Mouse (Mus musculus) embryonic facial prominence, embryonic 13.5 days (tissue): ENCODE results near the gene 4833427G06Rik. TPM values are rescaled to one million over a fixed set of nuclear protein-coding genes. Genes with fewer than 3 reads are reported as not detected.
"Not testable (repeated sequence)": the region's sequence is repeated elsewhere in the genome, so short reads cannot be mapped to it uniquely, and the experiment has no call there.

Experiments
- ATAC-seq: fragments of 200-750 bp; cut with Nextera tagmentation; 2 replicates; pipeline ENCODE4 v1.8.0; 2017; ENCODE audit warnings: low read depth; ENCODE audit not compliant: insufficient number of reproducible peaks, insufficient read depth, low FRiP score, low TSS enrichment
- H3K27ac ChIP-seq: fragments of 300-500 bp; sonication (generic); 2 replicates; pipeline ENCODE4 v1.5.1; 2015; ENCODE audit warnings: moderate library complexity, mild to moderate bottlenecking, inconsistent platforms
- H3K27me3 ChIP-seq: fragments of 300-500 bp; sonication (generic); 2 replicates; pipeline ENCODE4 v1.6.1; 2015; ENCODE audit warnings: mild to moderate bottlenecking, inconsistent platforms
- H3K36me3 ChIP-seq: fragments of 300-500 bp; sonication (generic); 2 replicates; pipeline ENCODE4 v1.6.1; 2015; ENCODE audit warnings: mild to moderate bottlenecking, inconsistent platforms
- H3K4me1 ChIP-seq: fragments of 300-500 bp; sonication (generic); 2 replicates; pipeline ENCODE4 v1.6.1; 2015; ENCODE audit warnings: inconsistent platforms
- H3K4me2 ChIP-seq: fragments of 300-500 bp; sonication (generic); 2 replicates; pipeline ENCODE4 v1.6.1; 2015; ENCODE audit warnings: moderate library complexity, mild to moderate bottlenecking, inconsistent platforms
- H3K4me3 ChIP-seq: fragments of 300-500 bp; sonication (generic); 2 replicates; pipeline ENCODE4 v1.5.1; 2015; ENCODE audit warnings: mild to moderate bottlenecking, inconsistent platforms
- H3K9ac ChIP-seq: fragments of 300-500 bp; sonication (generic); 2 replicates; pipeline ENCODE4 v1.6.1; 2015; ENCODE audit warnings: mild to moderate bottlenecking, inconsistent platforms
- H3K9me3 ChIP-seq: fragments of 300-500 bp; sonication (generic); 2 replicates; pipeline ENCODE4 v1.6.1; 2016; ENCODE audit warnings: inconsistent platforms
- WGBS: fragments of 180-500 bp; shearing (Covaris S2); methylation state at CpG from one replicate; pipeline ENCODE4 v1.1.7; 2015; ENCODE audit warnings: mixed read lengths; 5-methylcytosine and 5-hydroxymethylcytosine counted together
- polyA plus RNA-seq: library from polyadenylated mRNA; unstranded; fragments of >200 nt; fragmentation: Nextera tagmentation; extraction: Ambion mirVana; gene quantifications from 2 replicates; pipeline ENCODE4 v1.2.1, GENCODE M21; 2015

4833427G06Rik gene
- polyA plus RNA-seq: not detected in 2 replicates

DNA sequence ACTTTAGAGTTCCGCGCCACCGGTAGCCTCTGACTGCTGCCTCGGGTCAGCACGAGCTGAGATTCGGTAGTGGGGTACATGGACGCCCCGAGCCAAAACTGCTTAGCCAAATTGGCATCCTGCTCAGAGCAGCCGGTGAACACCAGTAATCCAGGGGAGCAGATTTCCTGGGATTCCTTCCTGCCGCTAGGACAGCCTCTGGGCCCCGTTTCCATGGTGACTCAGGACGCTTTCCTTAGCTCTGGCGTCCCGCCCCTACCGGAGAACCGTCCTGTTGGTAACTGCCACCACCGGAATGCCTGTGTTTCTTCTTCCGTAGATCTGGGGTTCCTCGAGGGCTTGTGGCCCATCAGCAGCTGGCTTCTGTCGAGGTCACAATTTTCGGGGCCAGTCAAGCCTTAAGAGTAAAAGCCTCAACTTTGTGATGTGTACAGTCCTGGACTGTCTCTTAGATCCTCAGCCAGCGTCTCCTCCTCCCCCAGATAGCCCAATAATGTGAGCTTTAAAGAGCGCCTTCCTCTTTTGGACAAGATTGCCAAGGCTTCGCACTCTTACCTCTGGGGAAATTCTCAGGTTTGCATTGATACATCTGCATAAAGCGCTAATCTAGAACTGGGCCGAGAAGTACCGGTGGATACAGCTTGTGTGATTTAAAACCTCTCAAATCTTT, at the start of gene 4833427G06Rik:
TSS of gene 4833427G06Rik (minus strand) at position 323 of the 670 bp plus-strand sequence.
- H3K4me2 ChIP-seq: peak within 1 kb of the TSS; percentile 100
- no peaks in the 10 kb centered on the region for H3K9me3 ChIP-seq
- peak within 1 kb of the TSS; percentile 62 for H3K4me3 ChIP-seq
- H3K27ac ChIP-seq: no peak within 1 kb of the TSS
- ATAC-seq: 0 out of 2 replicates have a peak, but pooled peaks have one; percentile 43
- H3K36me3 ChIP-seq: no peaks in the 10 kb centered on the region
- H3K4me1 ChIP-seq: peaks cover 13% of the 10 kb centered on the region
- H3K9ac ChIP-seq: 0 out of 2 replicates have a peak within 1 kb of the TSS, but pooled peaks have one; percentile 52
- WGBS: 7% methylated on average over 27 of the region's 27 CpGs
- H3K27me3 ChIP-seq: peaks cover 30% of the 10 kb centered on the region

DNA sequence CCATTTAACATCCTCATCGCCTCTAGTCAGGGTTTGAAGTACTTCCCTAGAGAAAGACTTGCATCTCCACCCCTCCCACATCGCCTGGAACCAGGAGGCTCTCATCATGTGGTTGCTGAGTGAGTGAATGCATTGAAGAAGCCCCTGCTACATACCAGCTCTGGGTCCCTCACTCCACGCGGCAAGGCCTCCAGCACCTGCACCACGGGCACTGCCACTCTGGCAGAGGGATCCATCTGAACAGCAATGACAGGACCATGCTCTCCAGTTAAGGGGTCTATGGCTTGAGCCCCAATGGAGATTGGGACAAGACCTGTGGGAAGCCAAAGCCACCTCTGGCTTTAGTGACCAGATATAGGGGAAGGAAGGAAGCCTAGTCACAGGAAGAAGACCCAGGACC, 45.4 kb upstream of the 4833427G06Rik start:
- no peak overlapping the region for H3K27ac ChIP-seq
- 78% methylated on average over 5 of the region's 5 CpGs for WGBS

DNA sequence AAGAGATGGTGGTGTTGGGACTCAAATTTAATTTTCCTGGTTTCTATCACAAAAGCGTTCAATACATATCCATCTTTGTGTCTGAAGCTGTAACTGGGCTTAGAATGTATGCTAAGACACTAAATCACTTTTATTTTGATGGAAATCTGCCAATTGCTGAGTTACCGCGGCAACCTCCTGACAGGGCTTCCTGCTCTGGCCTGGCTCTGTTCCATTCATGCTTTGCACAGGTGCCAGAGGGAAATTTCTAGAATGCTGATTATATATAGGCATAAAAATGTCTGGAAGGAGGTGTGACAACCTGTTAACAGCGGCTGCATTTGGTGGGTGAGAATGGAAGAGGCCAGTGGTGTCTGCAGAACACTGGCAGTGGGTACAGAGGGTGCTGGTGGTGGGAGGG, 44.6 kb upstream of the 4833427G06Rik start:
- ATAC-seq: no peak
- no peaks in the 10 kb centered on the region for H3K9me3 ChIP-seq
- no peak overlapping the region for H3K9ac ChIP-seq
- H3K4me3 ChIP-seq: no peak overlapping the region
- no peaks in the 10 kb centered on the region for H3K36me3 ChIP-seq
- peaks cover 22% of the 10 kb centered on the region for H3K4me1 ChIP-seq
- H3K27ac ChIP-seq: no peak overlapping the region
- WGBS: 55% methylated on average over 4 of the region's 4 CpGs
- no peak overlapping the region for H3K4me2 ChIP-seq
- peaks cover 9% of the 10 kb centered on the region; the same call in 1 of the 2 replicates for H3K27me3 ChIP-seq

More for the DNA sequence above, 45.4 kb upstream of the 4833427G06Rik start:
- Histone ChIP-seq H3K4me1 (peaks cover 22% of the 10 kb centered on the region), H3K27me3 (peaks cover 14% of the 10 kb centered on the region; the same call in 1 of the 2 replicates), H3K9me3 (no peaks in the 10 kb centered on the region), H3K4me3 (no peak overlapping the region), H3K4me2 (no peak overlapping the region), H3K9ac (no peak overlapping the region), H3K36me3 (no peaks in the 10 kb centered on the region)
- ATAC-seq: no peak

DNA sequence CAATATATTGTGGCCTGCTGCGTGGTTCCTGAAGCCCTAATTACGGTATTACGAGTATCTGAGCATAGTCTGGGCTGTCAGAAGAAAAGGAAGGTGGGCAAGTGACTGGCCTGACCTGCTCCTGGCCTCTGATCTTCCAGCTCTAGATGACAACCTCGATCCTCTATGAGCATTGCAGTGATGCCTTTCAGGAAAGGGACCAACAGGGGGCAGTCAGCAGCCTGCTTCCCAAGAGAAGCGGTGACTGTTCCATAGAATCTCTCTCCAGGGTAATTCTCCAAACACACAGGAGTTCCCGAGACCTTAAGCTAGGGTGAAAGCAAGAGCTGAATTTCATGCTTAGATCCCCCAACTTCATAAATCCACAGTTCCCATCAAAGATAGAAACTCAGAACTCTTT, 42.3 kb upstream of the 4833427G06Rik start:
- WGBS: 67% methylated on average over 6 of the region's 6 CpGs
- Histone ChIP-seq H3K27ac (no peak overlapping the region), H3K4me2 (no peak overlapping the region), H3K27me3 (no peaks in the 10 kb centered on the region), H3K9ac (no peak overlapping the region), H3K36me3 (no peaks in the 10 kb centered on the region), H3K4me3 (no peak overlapping the region), H3K9me3 (no peaks in the 10 kb centered on the region), H3K4me1 (peaks cover 22% of the 10 kb centered on the region)
- ATAC-seq: no peak

DNA sequence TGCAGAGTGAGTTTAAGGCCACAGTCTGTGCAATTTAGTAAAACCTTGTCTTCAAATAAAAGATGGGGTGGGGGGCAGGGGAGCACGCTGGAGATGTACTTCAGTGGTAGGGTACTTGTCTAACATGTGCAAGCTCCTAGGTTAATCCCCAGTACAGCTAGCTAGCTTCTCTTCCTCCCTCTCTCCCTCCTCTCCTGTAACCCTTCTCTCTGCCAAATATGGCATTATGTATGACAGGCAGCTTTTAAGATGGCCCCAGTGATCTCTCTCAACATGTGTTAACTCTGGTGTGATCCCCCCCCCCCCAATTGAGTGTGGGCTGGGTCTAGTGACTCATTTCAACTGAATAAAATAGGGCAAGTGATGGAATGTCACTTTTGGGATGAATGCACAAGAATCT, 41.6 kb upstream of the 4833427G06Rik start:
- Histone ChIP-seq H3K4me3 (no peak overlapping the region), H3K36me3 (no peaks in the 10 kb centered on the region), H3K4me2 (no peak overlapping the region), H3K9ac (no peak overlapping the region), H3K9me3 (no peaks in the 10 kb centered on the region), H3K27me3 (no peaks in the 10 kb centered on the region), H3K4me1 (peaks cover 22% of the 10 kb centered on the region), H3K27ac (no peak overlapping the region)
- 100% methylated on average over 1 of the region's 1 CpGs for WGBS
- no peak for ATAC-seq

GRCm38 (mm10) chr9:51140711-51141110, 38.8 kb upstream of the 4833427G06Rik start:
- Histone ChIP-seq H3K9ac (no peak overlapping the region), H3K27me3 (no peaks in the 10 kb centered on the region), H3K4me1 (no peaks in the 10 kb centered on the region), H3K4me3 (no peak overlapping the region), H3K27ac (no peak overlapping the region), H3K4me2 (no peak overlapping the region), H3K9me3 (no peaks in the 10 kb centered on the region), H3K36me3 (no peaks in the 10 kb centered on the region)
- no peak for ATAC-seq
- 78% methylated on average over 3 of the region's 3 CpGs for WGBS

- H3K36me3 ChIP-seq, H3K9me3 ChIP-seq, H3K4me2 ChIP-seq, ATAC-seq, H3K4me3 ChIP-seq, H3K27me3 ChIP-seq, H3K27ac ChIP-seq, H3K9ac ChIP-seq, H3K4me1 ChIP-seq: not testable (repeated sequence)
- WGBS: 70% methylated on average over 1 of the region's 1 CpGs
These were observed 37.5 kb upstream of the 4833427G06Rik start for GRCm38 (mm10) chr9:51139401-51139800.

DNA sequence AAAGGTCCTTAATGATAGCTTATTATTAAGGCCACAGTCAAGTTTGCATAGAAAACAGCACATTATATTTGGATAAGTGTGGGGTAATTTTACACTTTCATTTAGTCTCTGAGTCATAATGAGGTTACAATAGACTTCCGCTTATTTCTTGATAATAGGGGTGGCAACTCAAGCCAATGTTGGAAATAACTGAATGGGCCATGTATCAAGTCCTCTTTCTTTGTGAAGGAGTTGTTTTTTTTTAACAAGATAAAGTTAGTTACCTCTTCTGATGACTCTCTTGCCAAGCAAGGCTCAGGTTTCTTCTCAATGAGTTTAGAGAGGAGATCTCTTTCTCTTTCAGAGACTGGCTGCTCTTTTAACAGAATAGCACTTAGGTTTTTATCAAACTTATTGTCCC, 36.4 kb upstream of the 4833427G06Rik start:
- Histone ChIP-seq H3K4me3 (no peak overlapping the region), H3K9me3 (no peaks in the 10 kb centered on the region), H3K9ac (no peak overlapping the region), H3K4me2 (no peak overlapping the region), H3K27me3 (no peaks in the 10 kb centered on the region), H3K36me3 (no peaks in the 10 kb centered on the region), H3K27ac (no peak overlapping the region), H3K4me1 (no peaks in the 10 kb centered on the region)
- no peak for ATAC-seq
- 80% methylated on average over 1 of the region's 1 CpGs for WGBS

GRCm38 (mm10) chr9:51137836-51138235, 36.0 kb upstream of the 4833427G06Rik start:
- no peak for ATAC-seq
- WGBS: 79% methylated on average over 1 of the region's 1 CpGs
- H3K36me3 ChIP-seq: no peaks in the 10 kb centered on the region
- H3K9me3 ChIP-seq: no peaks in the 10 kb centered on the region
- no peak overlapping the region for H3K27ac ChIP-seq
- H3K4me3 ChIP-seq: no peak overlapping the region
- H3K27me3 ChIP-seq: no peaks in the 10 kb centered on the region
- no peaks in the 10 kb centered on the region for H3K4me1 ChIP-seq
- H3K4me2 ChIP-seq: no peak overlapping the region
- no peak overlapping the region for H3K9ac ChIP-seq

DNA sequence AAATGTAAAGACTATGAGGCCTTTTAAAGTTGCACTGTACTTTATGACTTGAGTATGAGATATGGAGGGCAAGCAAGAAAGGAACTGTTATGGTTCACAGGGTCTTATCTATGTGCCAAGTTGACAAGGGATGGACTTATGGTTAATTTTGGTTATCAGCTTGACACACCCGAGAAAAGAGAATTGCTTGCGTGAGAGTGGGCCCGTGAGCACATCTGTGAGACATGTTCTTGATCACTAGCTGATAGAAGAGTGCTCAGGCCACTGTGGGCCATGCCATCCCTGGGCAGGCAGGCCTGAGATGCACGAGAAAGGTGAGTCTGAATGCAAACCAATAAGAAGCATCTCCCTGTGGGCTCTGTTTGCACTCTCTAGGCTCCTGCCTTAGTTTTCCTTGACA, 35.6 kb upstream of the 4833427G06Rik start:
- H3K4me2 ChIP-seq: no peak overlapping the region
- H3K27me3 ChIP-seq: no peaks in the 10 kb centered on the region
- no peak overlapping the region for H3K9ac ChIP-seq
- H3K9me3 ChIP-seq: no peaks in the 10 kb centered on the region
- no peak overlapping the region for H3K27ac ChIP-seq
- ATAC-seq: no peak
- 78% methylated on average over 4 of the region's 4 CpGs for WGBS
- H3K4me1 ChIP-seq: no peaks in the 10 kb centered on the region
- no peaks in the 10 kb centered on the region for H3K36me3 ChIP-seq
- H3K4me3 ChIP-seq: no peak overlapping the region

GRCm38 (mm10) chr9:51136985-51137384, 35.1 kb upstream of the 4833427G06Rik start:
- H3K4me2 ChIP-seq: no peak overlapping the region
- H3K27me3 ChIP-seq: no peaks in the 10 kb centered on the region
- WGBS: 69% methylated on average over 3 of the region's 3 CpGs
- H3K9ac ChIP-seq: no peak overlapping the region
- no peak overlapping the region for H3K4me3 ChIP-seq
- ATAC-seq: no peak
- no peak overlapping the region for H3K27ac ChIP-seq
- no peaks in the 10 kb centered on the region for H3K36me3 ChIP-seq
- no peaks in the 10 kb centered on the region for H3K4me1 ChIP-seq
- H3K9me3 ChIP-seq: no peaks in the 10 kb centered on the region

- no peaks in the 10 kb centered on the region for H3K27me3 ChIP-seq
- H3K9ac ChIP-seq: no peak overlapping the region
- H3K4me2 ChIP-seq: no peak overlapping the region
- H3K9me3 ChIP-seq: no peaks in the 10 kb centered on the region
- H3K4me3 ChIP-seq: no peak overlapping the region
- no peak overlapping the region for H3K27ac ChIP-seq
- WGBS: 67% methylated on average over 4 of the region's 4 CpGs
- no peak for ATAC-seq
- H3K36me3 ChIP-seq: no peaks in the 10 kb centered on the region
- H3K4me1 ChIP-seq: no peaks in the 10 kb centered on the region
These were observed 12.9 kb upstream of the 4833427G06Rik start for GRCm38 (mm10) chr9:51114767-51115166.
